Mouse (Mus musculus) embryonic facial prominence, embryonic 10.5 days (tissue): ENCODE data around the gene Gm49601. TPM values are rescaled to one million over a fixed set of nuclear protein-coding genes. Genes with fewer than 3 reads are reported as not detected.
A peak's percentile ranks its signal among the peaks of the same experiment; 100 is the strongest.

Experiments used
- DNase-seq: peaks from one replicate; pipeline ENCODE4 v3.0.0-alpha.2; 2017; ENCODE audit warnings: low spot score
- H3K27ac ChIP-seq: fragments of 300-500 bp; sonication (generic); replicated peaks from 2 replicates; pipeline ENCODE4 v1.5.1; 2016; ENCODE audit warnings: mild to moderate bottlenecking
- H3K27me3 ChIP-seq: fragments of 300-500 bp; sonication (generic); replicated peaks from 2 replicates; pipeline ENCODE4 v1.6.1; 2016; ENCODE audit warnings: low read depth, mild to moderate bottlenecking; ENCODE audit not compliant: poor library complexity, severe bottlenecking
- H3K36me3 ChIP-seq: fragments of 300-500 bp; sonication (generic); replicated peaks from 2 replicates; pipeline ENCODE4 v1.6.1; 2016; ENCODE audit warnings: mild to moderate bottlenecking, moderate library complexity
- H3K4me1 ChIP-seq: fragments of 300-500 bp; sonication (generic); 2 replicates; pipeline ENCODE4 v1.6.1; 2016
- H3K4me3 ChIP-seq: fragments of 300-500 bp; sonication (generic); 2 replicates; pipeline ENCODE4 v1.5.1; 2016; ENCODE audit warnings: mild to moderate bottlenecking, moderate library complexity
- H3K9me3 ChIP-seq: fragments of 300-500 bp; sonication (generic); 2 replicates; pipeline ENCODE4 v1.6.1; 2016; ENCODE audit warnings: mild to moderate bottlenecking
- WGBS: fragments of 180-500 bp; shearing (Covaris S2); methylation state at CpG from one replicate; pipeline ENCODE4 v1.1.7; 2016; 5-methylcytosine and 5-hydroxymethylcytosine counted together
- polyA plus RNA-seq: library from polyadenylated mRNA; unstranded; fragments of >200 nt; fragmentation: Nextera tagmentation; extraction: Ambion mirVana; gene quantifications from 2 replicates; pipeline ENCODE4 v1.2.1, GENCODE M21; 2016

The Gm49601 gene
- polyA plus RNA-seq, result 3.2 and 3.6 TPM in 2 replicates

GRCm38 (mm10) chr16:18626376-18626878 is at the start of gene Gm49601:
Gm49601 (minus strand) TSS chr16:18626427.
- 1% methylated on average over 65 of the region's 65 CpGs for WGBS
- Histone ChIP-seq H3K4me1 (peaks cover 46% of the 10 kb centered on the region), H3K9me3 (no peaks in the 10 kb centered on the region), H3K36me3 (peaks cover 36% of the 10 kb centered on the region), H3K27me3 (peaks cover 94% of the 10 kb centered on the region), H3K4me3 (peak within 1 kb of the TSS; percentile 66), H3K27ac (peak within 1 kb of the TSS; percentile 62; the same call in 1 of the 2 replicates)
- peak; percentile 88 for DNase-seq

- Histone ChIP-seq H3K9me3 (no peaks in the 10 kb centered on the region), H3K4me3 (no peak overlapping the region), H3K27ac (no peak overlapping the region), H3K36me3 (no peaks in the 10 kb centered on the region), H3K4me1 (no peaks in the 10 kb centered on the region), H3K27me3 (peaks cover 4% of the 10 kb centered on the region; the same call in 1 of the 2 replicates)
- no peak for DNase-seq
- WGBS, result 81% methylated on average over 3 of the region's 3 CpGs
These were observed 46.8 kb upstream of the Gm49601 start for GRCm38 (mm10) chr16:18673005-18673404.

- 73% methylated on average over 5 of the region's 5 CpGs for WGBS
- DNase-seq, result no peak
- Histone ChIP-seq H3K4me3 (no peak overlapping the region), H3K27ac (no peak overlapping the region), H3K4me1 (no peaks in the 10 kb centered on the region), H3K27me3 (peaks cover 4% of the 10 kb centered on the region; the same call in 1 of the 2 replicates), H3K36me3 (no peaks in the 10 kb centered on the region), H3K9me3 (no peaks in the 10 kb centered on the region)
These were observed 45.8 kb upstream of the Gm49601 start for GRCm38 (mm10) chr16:18672027-18672426.

- Histone ChIP-seq H3K27me3 (peaks cover 4% of the 10 kb centered on the region; the same call in 1 of the 2 replicates), H3K4me3 (no peak overlapping the region), H3K4me1 (no peaks in the 10 kb centered on the region), H3K27ac (no peak overlapping the region), H3K9me3 (no peaks in the 10 kb centered on the region), H3K36me3 (no peaks in the 10 kb centered on the region)
- 76% methylated on average over 6 of the region's 6 CpGs for WGBS
- no peak for DNase-seq
These were observed 43.7 kb upstream of the Gm49601 start for GRCm38 (mm10) chr16:18669914-18670313.

- Histone ChIP-seq H3K9me3 (no peaks in the 10 kb centered on the region), H3K27ac (no peak overlapping the region), H3K4me1 (peaks cover 5% of the 10 kb centered on the region; the same call in 1 of the 2 replicates), H3K4me3 (no peak overlapping the region), H3K27me3 (no peaks in the 10 kb centered on the region), H3K36me3 (no peaks in the 10 kb centered on the region)
- WGBS, result 81% methylated on average over 4 of the region's 4 CpGs
- DNase-seq, result no peak
These were observed 32.4 kb upstream of the Gm49601 start for GRCm38 (mm10) chr16:18658597-18658996.

GRCm38 (mm10) chr16:18655372-18656098 is 29.3 kb upstream of the Gm49601 start:
- H3K4me3 ChIP-seq, result no peak overlapping the region
- no peaks in the 10 kb centered on the region for H3K36me3 ChIP-seq
- peaks cover 8% of the 10 kb centered on the region; the same call in 1 of the 2 replicates for H3K9me3 ChIP-seq
- WGBS, result 62% methylated on average over 5 of the region's 5 CpGs
- no peaks in the 10 kb centered on the region for H3K27me3 ChIP-seq
- H3K4me1 ChIP-seq, result peaks cover 5% of the 10 kb centered on the region; the same call in 1 of the 2 replicates
- DNase-seq, result no peak
- no peak overlapping the region for H3K27ac ChIP-seq

GRCm38 (mm10) chr16:18653290-18654160 is 27.3 kb upstream of the Gm49601 start:
- no peak for DNase-seq
- H3K36me3 ChIP-seq, result no peaks in the 10 kb centered on the region
- no peak overlapping the region for H3K4me3 ChIP-seq
- H3K9me3 ChIP-seq, result peaks cover 8% of the 10 kb centered on the region; the same call in 1 of the 2 replicates
- no peak overlapping the region for H3K27ac ChIP-seq
- H3K27me3 ChIP-seq, result no peaks in the 10 kb centered on the region
- H3K4me1 ChIP-seq, result peaks cover 5% of the 10 kb centered on the region; the same call in 1 of the 2 replicates
- 82% methylated on average over 6 of the region's 6 CpGs for WGBS

- peaks cover 6% of the 10 kb centered on the region; the same call in 1 of the 2 replicates for H3K4me1 ChIP-seq
- DNase-seq, result no peak
- no peaks in the 10 kb centered on the region for H3K27me3 ChIP-seq
- H3K27ac ChIP-seq, result no peak overlapping the region
- peaks cover 8% of the 10 kb centered on the region; the same call in 1 of the 2 replicates for H3K9me3 ChIP-seq
- 70% methylated on average over 3 of the region's 3 CpGs for WGBS
- H3K36me3 ChIP-seq, result no peaks in the 10 kb centered on the region
- H3K4me3 ChIP-seq, result no peak overlapping the region
These were observed 22.9 kb upstream of the Gm49601 start for GRCm38 (mm10) chr16:18649126-18649525.

- no peak overlapping the region for H3K4me3 ChIP-seq
- H3K36me3 ChIP-seq, result no peaks in the 10 kb centered on the region
- H3K4me1 ChIP-seq, result peaks cover 6% of the 10 kb centered on the region; the same call in 1 of the 2 replicates
- 51% methylated on average over 6 of the region's 6 CpGs for WGBS
- no peak for DNase-seq
- H3K27me3 ChIP-seq, result no peaks in the 10 kb centered on the region
- H3K9me3 ChIP-seq, result no peaks in the 10 kb centered on the region
- no peak overlapping the region for H3K27ac ChIP-seq
These were observed 19.1 kb upstream of the Gm49601 start for GRCm38 (mm10) chr16:18645329-18645728.

- DNase-seq, result no peak
- Histone ChIP-seq H3K27ac (no peak overlapping the region), H3K36me3 (no peaks in the 10 kb centered on the region), H3K4me1 (peaks cover 6% of the 10 kb centered on the region; the same call in 1 of the 2 replicates), H3K27me3 (no peaks in the 10 kb centered on the region), H3K4me3 (no peak overlapping the region), H3K9me3 (no peaks in the 10 kb centered on the region)
- 79% methylated on average over 4 of the region's 4 CpGs for WGBS
These were observed 18.3 kb upstream of the Gm49601 start for GRCm38 (mm10) chr16:18644485-18644884.

GRCm38 (mm10) chr16:18643406-18643998 is 17.3 kb upstream of the Gm49601 start:
- H3K4me3 ChIP-seq, result no peak overlapping the region
- no peaks in the 10 kb centered on the region for H3K9me3 ChIP-seq
- WGBS, result 69% methylated on average over 11 of the region's 11 CpGs
- H3K36me3 ChIP-seq, result no peaks in the 10 kb centered on the region
- H3K27me3 ChIP-seq, result no peaks in the 10 kb centered on the region
- peaks cover 8% of the 10 kb centered on the region; the same call in 1 of the 2 replicates for H3K4me1 ChIP-seq
- H3K27ac ChIP-seq, result no peak overlapping the region
- DNase-seq, result no peak

- Histone ChIP-seq H3K27ac (no peak overlapping the region), H3K36me3 (no peaks in the 10 kb centered on the region), H3K27me3 (no peaks in the 10 kb centered on the region), H3K4me1 (peaks cover 9% of the 10 kb centered on the region; the same call in 1 of the 2 replicates), H3K4me3 (no peak overlapping the region), H3K9me3 (no peaks in the 10 kb centered on the region)
- whole genome bisulfite sequencing, result 85% methylated on average over 4 of the region's 4 CpGs
- no peak for DNase-seq
These were observed 16.7 kb upstream of the Gm49601 start for GRCm38 (mm10) chr16:18642897-18643296.
